Mouse (Mus musculus) CH12.LX (cell line): Measurements from ENCODE around the gene Max.

Experiments
- BHLHE40 ChIP-seq: IDR thresholded peaks from 2 replicates; pipeline ENCODE4 v1.6.1; 2011; ENCODE audit warnings: mild to moderate bottlenecking, low read depth, low read length, improper control_type of control experiment
- JUND ChIP-seq: conservative IDR thresholded peaks from 2 replicates; pipeline ENCODE4 v1.6.1; 2011; ENCODE audit warnings: low read depth, low read length, improper control_type of control experiment
- MAX ChIP-seq: IDR thresholded peaks from 2 replicates; pipeline ENCODE4 v1.6.1; 2011; ENCODE audit warnings: low read length, improper control_type of control experiment
- SIN3A ChIP-seq: IDR thresholded peaks from 2 replicates; pipeline ENCODE4 v1.6.1; 2012; ENCODE audit warnings: low read length, improper control_type of control experiment, inconsistent platforms

GRCm38 (mm10) chr12:76994766-76995165 is 32.8 kb upstream of the Max start:
- TF ChIP-seq JUND (no peak), MAX (no peak), BHLHE40 (no peak), SIN3A (no peak)
